Mouse (Mus musculus) Patski (cell line): ENCODE data around the gene Rtbdn. TPM values are rescaled to one million over a fixed set of nuclear protein-coding genes. Genes with fewer than 3 reads are reported as not detected.

ENCODE experiments used
- ATAC-seq: fragments of 100-300 bp; one replicate; pipeline ENCODE4 v1.8.0; 2021
- CTCF ChIA-PET: fragments of 350-600 bp; sonication (Branson Sonifier 250); formaldehyde crosslinking; loops from one replicate; lab custom pipeline; 2022; ENCODE audit warnings: inconsistent platforms; lab: Charles Lee
- POLR2A ChIA-PET: fragments of 350-600 bp; sonication (Branson Sonifier 250); formaldehyde crosslinking; loops from one replicate; lab custom pipeline; 2022; ENCODE audit warnings: antibody characterized with exemption, inconsistent platforms; lab: Charles Lee
- DNase-seq: peaks from one replicate; pipeline ENCODE4 v3.0.0-alpha.2; 2011; ENCODE audit warnings: low read depth, low spot score
- H3K27me3 ChIP-seq: fragments of 371-371 bp; one replicate; pipeline ENCODE4 v1.5.1; 2021
- CTCF ChIP-seq: fragments of 100-300 bp; IDR thresholded peaks from one replicate; pipeline ENCODE4 v1.5.1; 2021
- in situ Hi-C: fragments of 300-500 bp; cut with MboI; formaldehyde crosslinking; loops from 3 replicates; pipeline ENCODE4 v1.11.1; 2018; ENCODE audit warnings: low pct_unique_long_range_greater_than_20kb, mixed read lengths
- polyA plus RNA-seq: library from polyadenylated mRNA; unstranded; gene quantifications from one replicate; pipeline ENCODE4 v1.2.3, GENCODE M21; 2021

The Rtbdn gene
- polyA plus RNA-seq, 1 experiment from 2014 or later = 0.22 TPM

GRCm38 (mm10) chr8:84969241-84970134 lies 22.7 kb downstream of the Rtbdn start, which contains the start of the genes Gm49661, Prdx2 and Rnaseh2a:
Gene Gm49661 (minus strand): TSS chr8:84969433.
Gene Prdx2 (plus strand): TSS chr8:84969587.
Gene Rnaseh2a (minus strand): TSS chr8:84969767.
- ChIA-PET CTCF (interaction anchor here (1.0 to 13.4 kb wide), 2 partner anchors 21 to 41 kb away, joined by 3 to 351 read pairs; partner anchors contain the start of gene Hook2), POLR2A (interaction anchor here (1.0 to 2.7 kb wide), 8 partner anchors 8 to 44 kb away, joined by 3 to 15 read pairs (median 6); partner anchors contain the start of gene Hook2)
- DNase-seq (no peak), ATAC-seq (peak; percentile 10)
- in situ Hi-C loops = no loop called here
- no peaks in the 10 kb centered on the region for H3K27me3 ChIP-seq
- TF ChIP-seq CTCF = no peak

DNA sequence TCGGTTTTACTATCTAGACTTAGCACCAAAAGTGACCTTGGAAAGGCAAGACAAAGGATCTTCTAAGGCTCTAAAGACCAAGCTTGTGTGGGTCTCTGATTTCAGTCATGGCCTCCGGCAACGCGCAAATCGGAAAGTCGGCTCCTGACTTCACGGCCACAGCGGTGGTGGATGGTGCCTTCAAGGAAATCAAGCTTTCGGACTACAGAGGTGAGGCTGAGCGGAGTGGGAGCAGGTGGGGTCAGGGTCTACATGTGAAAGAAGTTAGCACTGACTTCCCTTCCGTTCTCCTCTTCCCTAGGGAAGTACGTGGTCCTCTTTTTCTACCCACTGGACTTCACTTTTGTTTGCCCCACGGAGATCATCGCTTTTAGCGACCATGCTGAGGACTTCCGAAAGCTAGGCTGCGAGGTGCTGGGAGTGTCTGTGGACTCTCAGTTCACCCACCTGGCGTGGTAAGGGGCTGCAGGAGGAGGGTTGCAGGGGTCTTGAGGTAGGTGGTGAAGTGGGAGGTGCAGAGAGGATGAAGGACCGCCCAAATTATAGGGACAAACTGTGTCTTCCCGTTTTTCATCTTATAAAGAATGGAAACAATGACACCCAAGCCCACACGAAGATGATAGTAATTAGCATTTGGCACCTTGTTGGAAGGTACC lies 23.5 kb downstream of the Rtbdn start:
- ChIA-PET CTCF (interaction anchor here (13.4 kb wide), 1 partner anchor 20 kb away, joined by 351 read pairs; the partner anchor contains the start of gene Hook2), POLR2A (interaction anchor here (1.5 to 2.7 kb wide), 5 partner anchors 10 to 20 kb away, joined by 5 to 15 read pairs (median 6); partner anchors contain the start of gene Hook2)
- no peak for DNase-seq
- no peak for ATAC-seq
- H3K27me3 ChIP-seq = no peaks in the 10 kb centered on the region
- in situ Hi-C loops = no loop called here
- TF ChIP-seq CTCF = no peak

DNA sequence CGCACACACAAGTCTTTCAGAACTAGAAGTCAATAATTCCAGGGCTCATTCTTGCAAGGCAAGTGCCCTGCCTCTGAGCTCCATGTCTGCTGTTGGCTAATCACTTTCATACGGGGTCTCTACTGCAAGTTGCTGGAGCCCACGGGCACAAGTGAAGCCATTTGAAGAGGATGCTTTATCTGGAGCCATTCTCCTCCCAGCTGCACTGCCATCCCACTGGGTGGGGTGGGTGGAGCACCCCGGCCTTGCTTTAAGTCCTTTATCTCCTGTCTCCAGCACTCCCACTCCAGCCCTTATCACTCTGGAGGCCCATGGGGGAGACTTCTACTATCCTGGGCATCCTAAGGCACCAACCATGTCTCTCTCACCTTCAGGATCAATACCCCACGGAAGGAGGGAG lies 24.1 kb downstream of the Rtbdn start:
- ATAC-seq (no peak), DNase-seq (no peak)
- in situ Hi-C loops = no loop called here
- CTCF ChIA-PET = interaction anchor here (5.2 to 13.4 kb wide), 2 partner anchors 20 to 26 kb away, joined by 44 to 351 read pairs; partner anchors contain the start of gene Hook2
- TF ChIP-seq CTCF = no peak
- POLR2A ChIA-PET = interaction anchor here (1.5 to 2.0 kb wide), 3 partner anchors 11 to 19 kb away, joined by 5 to 6 read pairs (median 6); partner anchors contain the start of gene Hook2
- no peaks in the 10 kb centered on the region for H3K27me3 ChIP-seq

- ChIA-PET POLR2A (interaction anchor here (9.8 kb wide), 1 partner anchor 15 kb away, joined by 225 read pairs; the partner anchor contains the start of gene Hook2), CTCF (interaction anchor here (1.4 to 13.4 kb wide), 4 partner anchors 16 to 160 kb away, joined by 3 to 351 read pairs (median 26); partner anchors contain the start of gene Hook2)
- in situ Hi-C loops = no loop called here
- no peaks in the 10 kb centered on the region for H3K27me3 ChIP-seq
- TF ChIP-seq CTCF = no peak
- DNase-seq (no peak), ATAC-seq (no peak)
These were observed 26.3 kb downstream of the Rtbdn start for GRCm38 (mm10) chr8:84973079-84973478.

- DNase-seq = no peak
- POLR2A ChIA-PET = interaction anchor here (1.1 to 9.8 kb wide), 5 partner anchors 14 to 55 kb away, joined by 3 to 225 read pairs (median 5); partner anchors contain the start of gene Hook2
- no peak for TF ChIP-seq CTCF
- in situ Hi-C loops = no loop called here
- no peaks in the 10 kb centered on the region for H3K27me3 ChIP-seq
- CTCF ChIA-PET = interaction anchor here (0.9 to 13.4 kb wide), 13 partner anchors 8 to 161 kb away, joined by 3 to 351 read pairs (median 8); partner anchors contain the start of gene Hook2
- no peak for ATAC-seq
These were observed 27.2 kb downstream of the Rtbdn start for GRCm38 (mm10) chr8:84973803-84974542.

- in situ Hi-C loops = no loop called here
- no peak for ATAC-seq
- POLR2A ChIA-PET = interaction anchor here (1.1 to 9.8 kb wide), 7 partner anchors 8 to 312 kb away, joined by 3 to 225 read pairs (median 5); partner anchors contain the start of genes Hook2 and Ier2
These were observed 27.9 kb downstream of the Rtbdn start for GRCm38 (mm10) chr8:84974543-84975142.

GRCm38 (mm10) chr8:84975434-84975833 lies 28.6 kb downstream of the Rtbdn start:
- POLR2A ChIA-PET = interaction anchor here (0.6 to 9.8 kb wide), 10 partner anchors 9 to 313 kb away, joined by 3 to 225 read pairs (median 6); partner anchors contain the start of genes Gm5741, Hook2, Ier2 and Trir
- in situ Hi-C loops = no loop called here
- no peaks in the 10 kb centered on the region for H3K27me3 ChIP-seq
- DNase-seq (no peak), ATAC-seq (no peak)
- CTCF ChIA-PET = interaction anchor here (1.0 to 13.4 kb wide), 10 partner anchors 9 to 70 kb away, joined by 3 to 351 read pairs (median 8); partner anchors contain the start of gene Hook2
- TF ChIP-seq CTCF = no peak

More at GRCm38 (mm10) chr8:84974543-84975142, 27.9 kb downstream of the Rtbdn start:
- CTCF ChIA-PET = interaction anchor here (0.9 to 13.4 kb wide), 12 partner anchors 9 to 69 kb away, joined by 3 to 351 read pairs (median 8); partner anchors contain the start of gene Hook2
- H3K27me3 ChIP-seq = no peaks in the 10 kb centered on the region
- DNase-seq = no peak
- TF ChIP-seq CTCF = no peak

DNA sequence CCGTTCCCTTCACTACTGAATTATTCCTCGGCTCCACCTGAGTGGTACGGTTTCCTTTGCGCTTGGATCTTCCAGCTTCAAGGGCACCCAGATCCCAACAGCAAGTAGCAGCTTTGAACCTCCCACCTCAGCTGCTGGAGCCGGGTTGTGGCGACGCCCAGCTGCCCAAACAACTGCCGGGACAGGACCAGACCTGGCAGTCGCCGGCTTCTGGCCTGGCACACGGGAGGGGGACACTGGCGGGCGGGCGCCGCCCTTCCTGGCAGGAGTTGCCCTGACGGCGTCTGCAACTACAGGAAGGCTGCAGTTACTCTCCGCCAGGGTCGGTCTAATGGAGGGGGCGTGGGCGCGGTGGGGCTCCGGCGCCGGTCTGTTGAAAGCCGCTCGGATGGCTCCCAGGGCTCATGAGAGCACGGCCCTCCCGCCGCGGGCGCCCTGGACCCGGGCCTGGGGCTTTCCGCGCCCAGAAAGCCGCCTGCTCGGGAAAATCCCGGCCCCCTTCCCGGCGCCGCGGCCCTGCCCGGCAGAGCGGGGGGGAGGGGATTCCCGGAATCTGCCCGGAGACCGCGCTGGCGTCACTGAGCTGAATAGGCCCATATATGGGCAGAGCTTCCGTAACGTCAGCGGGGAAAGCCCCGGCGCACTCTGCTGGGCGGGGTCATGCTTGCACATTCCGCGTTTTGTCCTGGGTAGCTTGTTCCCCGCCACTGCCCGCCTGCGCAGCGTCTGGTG lies 29.4 kb downstream of the Rtbdn start:
- ATAC-seq (peak; percentile 24), DNase-seq (no peak)
- ChIA-PET CTCF (interaction anchor here (1.8 to 13.4 kb wide), 5 partner anchors 8 to 62 kb away, joined by 8 to 351 read pairs (median 24); partner anchors contain the start of gene Hook2), POLR2A (interaction anchor here (0.9 to 9.8 kb wide), 7 partner anchors 9 to 50 kb away, joined by 3 to 225 read pairs (median 7); partner anchors contain the start of genes Hook2 and Trir)
- no peak for TF ChIP-seq CTCF
- no peaks in the 10 kb centered on the region for H3K27me3 ChIP-seq
- in situ Hi-C loops = no loop called here
